Comparison of ENCODE assay signal across 8 mouse cellular contexts in genomic region chr19:24030871-24031556, GRCm38 (mm10). TPM values are rescaled to one million over a fixed set of nuclear protein-coding genes. Genes with fewer than 3 reads are reported as not detected.
A peak's percentile ranks its signal among the peaks of the same experiment; 100 is the strongest.
DNase-seq lines count a peak whose midpoint lies in the region; ATAC-seq lines count a peak whose summit lies in the region.

TSS of gene Fam189a2 (minus strand) at chr19:24031019.

- DNase-seq in Muller cell, postnatal 12 days (ENCODE audit: inconsistent ontology term) = peak; percentile 72
- DNase-seq in adrenal gland, postnatal 36 days = peak; percentile 60 to 72
- peak; percentile 72 for DNase-seq in forebrain, embryonic 11.5 days (ENCODE audit: low spot score)
- DNase-seq in heart, postnatal 10 days = peak; percentile 78
- peak; percentile 64 to 75 for DNase-seq in kidney, postnatal 4 days
- DNase-seq in lung, postnatal 36 days = peak; percentile 69
- DNase-seq in testis, postnatal 14 days (ENCODE audit: low spot score) = peak; percentile 32
- no peak for DNase-seq in spleen, adult 12 weeks (ENCODE audit: low spot score)

- peaks cover 14% of the 10 kb centered on the region for H3K4me1 ChIP-seq in forebrain, embryonic 11.5 days (replicated peaks; ENCODE audit: control insufficient read depth, insufficient read depth, low read length)

- ATAC-seq in forebrain, embryonic 11.5 days (replicated peaks; ENCODE audit: low FRiP score) = peak; percentile 74

- peak within 1 kb of the TSS; percentile 78 for H3K4me3 ChIP-seq in forebrain, embryonic 11.5 days (ENCODE audit: low read depth, low read length)

- WGBS in forebrain, embryonic 11.5 days = under 1% methylated on average over 46 of the region's 65 CpGs

- H3K4me2 ChIP-seq in forebrain, embryonic 11.5 days (ENCODE audit: low read depth, low read length, severe bottlenecking) = peak within 1 kb of the TSS; percentile 94

- no peak within 1 kb of the TSS for H3K27ac ChIP-seq in forebrain, embryonic 11.5 days (ENCODE audit: low read depth, low read length)

- H3K27me3 ChIP-seq in forebrain, embryonic 11.5 days (ENCODE audit: control insufficient read depth, insufficient read depth, low read length) = peaks cover 24% of the 10 kb centered on the region

- no peaks in the 10 kb centered on the region for H3K36me3 ChIP-seq in forebrain, embryonic 11.5 days (ENCODE audit: control insufficient read depth, insufficient read depth, low read length)

- peak within 1 kb of the TSS; percentile 70 for H3K9ac ChIP-seq in forebrain, embryonic 11.5 days (ENCODE audit: low read length)

- no peaks in the 10 kb centered on the region for H3K9me3 ChIP-seq in forebrain, embryonic 11.5 days (ENCODE audit: control insufficient read depth, low read length)

- intact Hi-C loops in heart, postnatal 10 days (cut with DNase I) = loop anchor here (2.0 to 5.0 kb wide), 2 partner anchors 58 to 246 kb away; no protein-coding TSS in a partner anchor

RNA-seq across cellular contexts. Expression of gene Fam189a2, which starts in this region (rescaled TPM):
- 1 to 10 TPM; 6.8 to 8.2 TPM for total RNA-seq in adrenal gland, postnatal 36 days (2021)
- 0.44 and 0.68 TPM in 2 replicates for polyA plus RNA-seq in forebrain, embryonic 11.5 days (2014; fragmentation: Nextera tagmentation; extraction: Ambion mirVana)
- 10 to 100 TPM; 66.0 to 76.8 TPM for total RNA-seq in heart, postnatal 10 days (2021)

Comparison
In these comparisons a context has a peak if more than half of its experiments do, and no peak if none do; other contexts are left out.
1. RNA of gene Fam189a2 (total RNA-seq): 66.0 to 76.8 TPM in heart, postnatal 10 days; 6.8 to 8.2 TPM in adrenal gland, postnatal 36 days; every median in the first group is over 4 times any median in the second.
2. Peak in DNase-seq, ATAC-seq, H3K4me3 ChIP-seq, H3K9ac ChIP-seq and H3K4me2 ChIP-seq in forebrain, embryonic 11.5 days; RNA of the gene not detected or under 1 TPM.